Mouse (Mus musculus) embryo, embryonic 10 days (tissue): ENCODE results near the gene Ccdc173.
"Not testable (repeated sequence)": the region's sequence is repeated elsewhere in the genome, so short reads cannot be mapped to it uniquely, and the experiment has no call there.

ENCODE experiments used
- DNase-seq: peaks from one replicate; pipeline ENCODE4 v3.0.0-alpha.2; 2015; ENCODE audit warnings: low spot score

Gene Ccdc173

GRCm38 (mm10) chr2:69789429-69790069 is at the start of gene Ccdc173, which contains the start of gene Phospho2:
Gene Ccdc173 (minus strand): TSS chr2:69789575.
Gene Phospho2 (plus strand): TSS chr2:69789623.
- peak; percentile 100 for DNase-seq

- DNase-seq, result no peak
These were observed 49.3 kb upstream of the Ccdc173 start for GRCm38 (mm10) chr2:69838707-69839106.

GRCm38 (mm10) chr2:69837996-69838395 is 48.6 kb upstream of the Ccdc173 start:
- peak; percentile 39 for DNase-seq

- no peak for DNase-seq
These were observed 48.0 kb upstream of the Ccdc173 start for GRCm38 (mm10) chr2:69837244-69837967.

GRCm38 (mm10) chr2:69830116-69830515 is 40.7 kb upstream of the Ccdc173 start:
- DNase-seq, result no peak

GRCm38 (mm10) chr2:69829680-69830079 is 40.3 kb upstream of the Ccdc173 start:
- no peak for DNase-seq

- DNase-seq, result no peak
These were observed 38.7 kb upstream of the Ccdc173 start for GRCm38 (mm10) chr2:69828031-69828430.

GRCm38 (mm10) chr2:69826380-69826779 is 37.0 kb upstream of the Ccdc173 start:
- DNase-seq, result peak; percentile 45

GRCm38 (mm10) chr2:69825898-69826297 is 36.5 kb upstream of the Ccdc173 start:
- DNase-seq, result no peak

GRCm38 (mm10) chr2:69823129-69823677 is 33.8 kb upstream of the Ccdc173 start:
- DNase-seq, result peak; percentile 57

GRCm38 (mm10) chr2:69822361-69823128 is 33.2 kb upstream of the Ccdc173 start:
- DNase-seq, result peak; percentile 71

GRCm38 (mm10) chr2:69821711-69822110 is 32.3 kb upstream of the Ccdc173 start, which contains the start of gene Klhl23:
Gene Klhl23 (plus strand): TSS chr2:69821944.
- DNase-seq, result peak; percentile 16

- no peak for DNase-seq
These were observed 30.8 kb upstream of the Ccdc173 start for GRCm38 (mm10) chr2:69820201-69820600.

GRCm38 (mm10) chr2:69818350-69819085 is 29.1 kb upstream of the Ccdc173 start:
- DNase-seq, result no peak

- no peak for DNase-seq
These were observed 27.2 kb upstream of the Ccdc173 start for GRCm38 (mm10) chr2:69816575-69816974.

- not testable (repeated sequence) for DNase-seq
These were observed 22.0 kb upstream of the Ccdc173 start for GRCm38 (mm10) chr2:69811349-69811748.

- no peak for DNase-seq
These were observed 20.8 kb upstream of the Ccdc173 start for GRCm38 (mm10) chr2:69810169-69810568.

- DNase-seq, result not testable (repeated sequence)
These were observed 15.3 kb upstream of the Ccdc173 start for GRCm38 (mm10) chr2:69804663-69805062.

- no peak for DNase-seq
These were observed 14.4 kb upstream of the Ccdc173 start for GRCm38 (mm10) chr2:69803756-69804155.

GRCm38 (mm10) chr2:69802911-69803312 is 13.5 kb upstream of the Ccdc173 start:
- peak; percentile 61 for DNase-seq

GRCm38 (mm10) chr2:69790722-69791121 is 1.3 kb upstream of the Ccdc173 start:
- DNase-seq, result no peak

GRCm38 (mm10) chr2:69790285-69790684 is 910 bp upstream of the Ccdc173 start:
- DNase-seq, result peak; percentile 96
